12 mouse cellular contexts compared by ENCODE assay signal in genomic region chr16:70021436-70021835, GRCm38 (mm10).
"Had no signal": no experiment of that assay in that cellular context is flagged by ENCODE, and none has a peak within 500 bp of the region (broad histone marks: within the 10 kb centered on the region; RNA-seq: fewer than 3 reads in every experiment).

No protein-coding gene starts in this region.

- DNase-seq: retina, postnatal 1 day; right cerebral cortex, adult 18-20 months; right cerebral cortex, postnatal 14 days; right cerebral cortex, postnatal 25 days; right cerebral cortex, postnatal 4 days; spleen, adult 18-20 months; thymus, adult 18-20 months; thymus, adult 2 months; thymus, postnatal 14 days; thymus, postnatal 25 days; thymus, postnatal 36 days; thymus, postnatal 4 days had no signal
